Mouse (Mus musculus): ENCODE results near the gene Meaf6.

The Meaf6 gene

DNA sequence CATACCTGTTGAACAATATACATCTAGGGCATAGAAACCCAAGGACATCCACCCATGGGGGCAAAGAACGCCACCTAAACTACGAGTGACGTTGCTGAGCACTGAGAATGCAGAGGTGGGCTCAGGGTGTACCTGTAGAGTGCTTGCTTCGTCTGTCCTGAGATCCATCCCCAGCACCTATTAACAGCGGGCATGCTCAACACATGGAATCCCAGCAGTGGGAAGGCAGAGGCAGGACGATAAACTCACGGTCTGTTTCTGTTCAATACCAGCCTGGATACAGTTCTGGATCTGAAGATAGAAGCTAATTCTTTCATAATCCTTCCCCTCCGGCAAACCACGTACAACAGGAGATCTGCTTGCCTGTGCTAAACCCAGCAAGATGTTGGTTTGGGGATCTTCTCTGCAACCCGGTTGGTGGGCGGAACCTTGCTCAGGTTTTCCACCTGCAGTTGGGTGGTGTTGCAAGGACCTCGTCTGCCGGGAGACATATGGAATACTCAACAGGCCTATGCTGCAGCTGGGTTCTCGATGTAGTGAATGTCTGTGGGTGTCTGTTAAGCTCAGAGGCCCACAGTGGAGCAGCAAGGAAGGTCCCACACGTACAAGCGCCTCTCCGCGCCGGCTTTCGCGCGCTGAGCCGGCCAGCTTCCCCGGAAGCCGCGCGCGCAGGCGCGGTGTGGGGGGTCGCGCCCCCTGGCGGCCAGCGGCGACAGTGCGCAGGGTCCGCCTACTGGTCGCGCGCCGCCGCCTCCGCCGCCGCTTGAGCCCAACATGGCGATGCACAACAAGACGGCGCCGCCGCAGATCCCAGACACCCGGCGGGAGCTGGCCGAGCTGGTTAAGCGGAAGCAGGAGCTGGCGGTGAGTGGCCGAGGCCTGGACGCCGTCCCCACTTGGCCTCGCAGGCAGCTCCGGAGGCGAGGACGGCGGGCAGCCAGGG lies at the start of gene Meaf6:
Gene Meaf6, plus strand, starts transcription at position 732 of the 943 bp plus-strand sequence.
- peak; percentile 95 for DNase-seq

DNA sequence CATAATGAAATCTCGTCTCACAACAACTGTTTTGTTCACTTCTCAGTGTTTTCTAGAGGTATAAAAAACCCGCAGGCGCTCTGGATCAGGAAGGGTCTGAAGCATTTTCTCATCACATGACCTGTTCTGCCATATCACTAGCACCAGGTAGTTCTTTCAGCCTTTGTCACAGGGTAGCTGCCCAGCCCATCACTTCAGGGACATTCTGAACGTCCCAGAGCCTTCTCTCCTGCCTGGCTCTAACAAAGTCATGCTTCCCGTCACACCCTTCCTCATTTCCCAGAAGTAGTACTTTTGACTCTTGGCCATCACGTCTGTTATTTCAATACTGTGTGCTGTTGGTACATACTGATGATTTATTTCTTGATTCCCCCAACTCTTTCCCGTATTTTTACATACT lies 40.5 kb upstream of the Meaf6 start:
- DNase-seq = no peak

DNA sequence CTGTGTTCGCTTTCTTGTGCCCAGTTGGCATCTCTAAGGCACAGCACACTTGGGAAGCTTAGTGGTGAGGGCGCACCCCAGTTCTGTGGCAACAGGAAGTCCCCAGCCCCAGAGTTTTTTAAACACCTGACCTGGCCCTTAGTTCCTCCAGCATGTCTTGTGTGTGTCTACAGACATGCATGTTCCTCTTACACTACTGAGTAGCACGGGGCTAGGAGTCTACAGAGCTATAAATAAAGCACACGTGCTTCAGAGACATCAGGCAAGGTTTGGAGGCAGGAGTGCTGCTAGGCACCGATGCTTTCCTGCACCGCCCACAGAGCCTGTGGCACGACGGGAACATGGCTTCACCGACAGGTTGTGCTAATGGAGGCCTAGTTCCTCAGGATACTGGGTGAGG lies 29.5 kb upstream of the Meaf6 start:
- DNase-seq = no peak

DNA sequence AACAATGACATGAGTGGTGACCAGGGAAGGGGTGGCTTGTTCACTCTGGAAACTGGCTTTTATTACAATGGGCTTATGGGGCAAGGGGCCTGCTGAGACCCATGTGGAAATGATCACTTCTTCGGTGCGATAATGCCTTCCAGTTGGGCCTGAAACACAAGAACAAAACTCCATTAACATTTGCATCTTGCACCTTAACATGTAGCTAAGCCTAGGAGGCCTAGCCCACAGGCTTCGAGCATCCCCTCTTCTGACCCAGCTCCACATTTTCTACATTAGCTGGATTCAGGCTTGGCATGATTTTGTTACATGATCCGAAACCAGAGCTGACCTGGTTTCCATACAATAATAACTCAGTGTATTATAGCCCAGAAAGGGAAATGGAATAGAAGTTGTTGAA lies 28.5 kb upstream of the Meaf6 start:
- no peak for DNase-seq

DNA sequence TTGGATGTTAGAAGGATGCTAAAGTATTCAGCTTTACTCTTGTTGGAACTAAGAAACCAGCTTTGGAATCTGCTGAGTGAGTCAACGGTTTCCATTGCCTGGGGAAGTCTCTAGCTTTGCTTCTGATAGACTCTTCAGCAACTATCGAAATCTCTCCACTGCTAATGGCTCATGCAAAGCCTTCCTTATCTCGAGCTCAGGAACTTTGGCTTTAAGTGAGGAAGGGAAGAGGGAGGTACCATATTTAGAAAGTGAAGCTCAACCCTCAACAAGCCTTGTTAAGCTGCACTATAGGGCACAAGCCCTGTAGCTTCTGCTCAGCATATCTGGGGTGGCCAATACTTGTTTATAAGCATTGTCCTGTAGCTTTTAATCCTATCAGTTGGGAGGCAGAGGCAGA lies 27.7 kb upstream of the Meaf6 start:
- DNase-seq = no peak

DNA sequence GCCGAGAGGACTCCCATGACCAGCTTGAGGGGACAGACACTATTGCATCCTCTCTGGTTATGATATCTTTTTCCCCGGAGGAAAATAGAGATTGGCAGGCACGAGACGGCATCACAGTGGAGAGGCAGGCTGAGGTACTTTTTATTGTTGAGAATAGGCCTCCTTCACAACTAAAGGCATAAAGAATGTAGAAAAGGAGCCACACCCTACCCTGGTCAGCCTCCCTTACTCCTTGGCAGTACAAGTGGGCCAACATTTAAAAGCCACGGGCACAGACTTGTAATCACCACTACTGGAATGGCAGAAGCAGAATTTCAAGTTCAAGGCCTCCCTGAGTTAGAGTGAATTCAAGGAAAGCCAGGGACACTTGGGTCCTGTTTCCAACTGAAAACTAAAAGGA lies 26.9 kb upstream of the Meaf6 start:
- DNase-seq = no peak

DNA sequence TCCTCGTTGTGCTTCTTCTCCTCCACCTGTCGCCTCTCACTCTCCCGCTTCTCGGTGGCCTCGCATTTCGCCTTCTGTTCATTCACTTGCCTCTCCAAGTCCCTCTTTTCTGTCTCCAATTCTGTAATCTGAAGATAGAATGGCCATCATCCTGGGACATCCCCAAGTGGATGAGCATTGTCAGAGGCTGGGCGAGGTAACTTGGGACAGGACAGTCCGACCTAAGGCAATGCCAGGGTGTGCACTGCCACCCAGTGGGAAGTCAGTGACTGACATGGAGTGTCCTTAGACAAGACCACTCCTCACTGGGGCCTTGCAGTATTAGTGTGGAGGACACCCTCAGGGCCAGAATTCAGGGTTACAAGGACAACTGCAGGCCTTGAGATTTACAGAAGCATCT lies 25.9 kb upstream of the Meaf6 start:
- DNase-seq = peak; percentile 62

DNA sequence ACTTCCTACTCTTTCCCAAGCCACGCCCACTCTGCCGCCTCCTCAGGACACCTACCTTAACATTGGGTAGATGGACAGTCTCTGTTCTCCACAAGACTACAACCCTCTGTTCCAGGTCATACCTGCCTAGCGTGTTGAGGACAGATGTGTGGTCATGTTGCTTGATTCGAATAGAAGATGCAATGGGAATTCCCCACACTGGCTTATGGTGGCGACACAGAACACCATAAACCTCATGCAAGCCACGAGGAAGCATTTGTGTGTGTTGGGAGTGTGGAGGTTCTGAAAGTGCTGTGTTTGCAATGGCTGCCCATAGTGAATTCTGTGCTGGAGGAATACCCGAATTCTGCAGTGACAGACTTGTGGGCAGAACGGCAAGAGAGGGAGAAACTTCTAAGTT lies 21.1 kb upstream of the Meaf6 start:
- DNase-seq = no peak

DNA sequence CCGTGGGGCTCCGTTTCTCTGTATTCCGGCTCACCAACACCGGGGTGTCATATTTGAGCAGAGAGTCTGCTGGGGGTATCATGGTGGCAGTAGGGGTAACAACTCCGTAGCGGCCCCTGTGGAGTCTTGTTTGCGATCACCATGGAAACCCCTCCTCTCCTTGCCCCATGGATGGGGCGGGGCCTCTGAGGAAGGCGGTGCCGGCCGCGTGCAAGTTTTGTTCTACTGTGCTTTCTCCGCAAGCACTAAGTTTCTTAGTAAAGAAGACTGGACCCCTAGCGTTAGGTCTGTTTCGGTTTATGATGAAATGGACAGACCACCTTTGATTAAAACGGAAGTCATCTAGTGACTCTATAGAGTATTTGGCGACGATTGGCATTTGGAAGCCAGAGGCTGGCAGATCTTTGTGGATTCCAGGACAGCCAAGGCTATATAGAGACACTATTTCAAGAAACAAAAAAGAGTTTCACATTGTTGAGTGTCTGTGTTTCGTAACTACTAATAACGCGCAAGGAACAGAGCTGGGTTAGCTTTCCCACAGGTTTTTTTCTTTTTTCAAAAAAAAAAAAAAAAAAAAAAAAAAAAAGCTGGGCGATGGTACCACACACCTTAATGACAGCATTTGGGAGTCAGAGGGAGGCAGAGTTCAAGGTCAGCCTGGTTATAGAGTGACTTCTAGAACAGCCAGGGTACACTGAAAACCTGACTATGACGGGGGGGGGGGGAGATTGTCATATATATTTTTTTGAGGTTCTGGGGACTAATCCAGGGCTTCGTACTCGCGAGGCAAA lies 19.2 kb upstream of the Meaf6 start, which contains the start of gene Dnali1:
Gene Dnali1, minus strand, starts transcription at position 187 of the 791 bp plus-strand sequence.
- DNase-seq = peak; percentile 34

DNA sequence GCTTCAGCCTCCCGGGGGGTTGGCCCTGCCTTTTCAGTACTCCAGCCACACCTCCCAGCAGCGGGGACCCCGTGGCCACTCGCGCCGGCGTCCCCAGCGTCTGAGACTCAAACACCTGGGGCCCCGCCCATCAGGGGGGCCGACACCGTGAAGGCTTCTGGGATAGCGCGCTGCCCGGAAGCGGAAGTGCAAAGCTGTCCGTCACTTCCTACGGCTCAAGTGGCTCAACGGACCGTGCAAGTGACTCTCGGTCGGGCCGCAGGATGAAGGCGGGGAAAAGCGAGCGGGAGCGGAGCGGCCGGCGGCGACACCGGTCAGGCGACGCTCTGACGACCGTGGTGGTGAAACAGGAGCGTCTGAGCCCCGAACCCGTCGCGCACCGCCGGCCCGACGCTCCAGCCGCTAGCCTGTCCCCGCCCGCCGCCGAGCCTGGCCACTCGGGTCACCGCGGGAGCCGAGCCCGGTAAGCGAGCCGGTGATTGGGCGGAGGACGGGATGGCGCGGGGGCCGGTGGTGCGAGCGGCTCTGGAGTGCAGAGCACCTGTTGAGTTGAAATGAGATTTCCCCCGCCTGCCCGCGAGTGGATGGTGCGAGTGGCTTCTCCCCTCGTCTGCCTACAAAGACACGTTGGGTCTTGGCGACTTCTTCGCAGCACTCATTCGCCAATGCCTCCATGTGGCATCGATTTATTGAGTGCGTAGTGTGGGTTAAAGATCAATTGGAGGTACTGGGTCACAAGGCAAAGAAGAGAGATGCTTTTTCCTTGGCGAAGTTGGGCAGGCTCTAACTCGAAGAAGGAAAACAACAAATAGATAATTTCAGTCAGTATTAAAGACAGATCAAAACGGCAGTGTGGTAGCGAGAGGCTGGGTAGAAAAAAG lies 18.2 kb upstream of the Meaf6 start, which contains the start of gene Snip1:
Gene Snip1, plus strand, starts transcription at position 183 of the 881 bp plus-strand sequence.
- peak; percentile 87 for DNase-seq

DNA sequence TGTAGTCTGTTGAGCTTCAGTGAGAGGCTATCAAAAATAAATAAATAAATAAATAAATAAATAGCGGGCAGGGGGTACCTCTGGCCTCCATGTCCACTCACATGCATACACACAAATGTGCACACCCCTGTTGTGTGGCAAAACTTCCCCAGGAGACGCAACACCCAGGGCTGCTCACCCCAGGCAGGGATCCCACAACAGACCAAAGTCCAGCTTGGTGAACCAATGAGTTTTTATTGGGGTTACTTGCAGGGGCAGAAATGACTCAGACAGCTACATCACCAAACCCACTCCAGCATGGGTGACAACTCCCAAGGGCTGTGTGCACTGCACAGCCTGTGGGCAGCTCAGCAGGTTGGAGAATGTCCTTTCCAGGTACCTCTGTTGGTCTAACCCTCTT lies 7.2 kb upstream of the Meaf6 start:
- no peak for DNase-seq

DNA sequence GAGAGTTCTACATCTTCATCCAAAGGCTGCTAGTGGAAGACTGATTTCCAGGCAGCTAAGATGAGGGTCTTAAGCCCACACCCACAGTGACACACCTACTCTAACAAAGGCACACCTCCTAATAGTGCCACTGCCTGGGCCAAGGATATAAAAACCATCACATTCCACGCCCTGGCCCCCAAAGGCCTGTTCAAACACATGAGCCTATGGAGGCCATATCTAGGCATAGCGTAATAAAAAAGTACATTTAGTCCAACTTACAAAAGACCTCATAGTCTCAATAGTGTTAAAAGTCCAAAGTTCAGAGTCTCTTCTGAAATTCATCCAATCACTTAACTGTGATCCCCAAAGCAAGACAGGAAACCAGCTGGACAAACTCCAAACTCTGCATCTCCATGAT lies 6.2 kb upstream of the Meaf6 start:
- DNase-seq = no peak

DNA sequence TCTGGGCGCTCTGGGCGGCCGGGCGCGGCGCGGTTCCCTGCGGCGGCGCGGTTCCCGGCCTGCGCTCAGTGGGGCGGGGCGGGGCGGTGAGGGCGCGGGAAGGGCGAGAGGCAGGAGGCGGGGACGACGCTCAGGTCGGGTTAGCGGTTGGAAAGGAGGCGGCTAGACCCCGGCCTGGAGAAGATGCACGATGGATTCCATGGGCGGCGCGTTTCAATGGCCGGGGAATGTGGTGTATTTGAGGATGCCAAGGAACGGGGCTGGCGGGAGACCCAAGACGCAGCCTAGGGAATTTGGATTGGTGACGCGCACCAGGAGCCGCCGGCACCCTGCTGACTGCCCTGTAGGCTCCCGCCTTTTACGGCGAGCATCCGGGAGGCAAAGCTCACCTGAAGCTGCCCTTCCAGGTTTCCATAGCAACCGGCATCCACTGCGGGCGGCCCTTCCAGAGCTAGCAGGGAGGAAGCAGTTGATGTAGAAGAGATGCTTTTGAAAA lies 460 bp downstream of the Meaf6 start:
- no peak for DNase-seq

DNA sequence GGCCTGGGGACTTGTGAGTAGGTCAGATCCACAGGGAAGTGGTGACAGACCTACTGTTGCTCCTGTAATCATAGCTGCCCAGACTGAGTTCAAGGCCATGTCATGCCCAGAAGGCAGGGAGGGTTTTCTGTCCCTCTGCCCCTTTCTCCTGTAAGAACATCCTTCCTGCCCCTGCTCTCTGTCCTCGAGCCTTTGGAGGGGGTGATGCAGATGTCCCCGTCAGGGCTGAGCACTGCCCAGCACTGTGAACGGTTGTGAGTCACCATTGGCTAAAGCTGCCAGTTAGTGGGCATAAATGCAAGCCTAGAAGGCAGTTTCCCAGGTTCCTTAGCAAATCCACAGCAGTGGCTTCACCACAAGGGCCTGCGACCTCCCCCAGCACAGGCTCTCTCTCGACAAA lies 8.1 kb downstream of the Meaf6 start:
- DNase-seq = no peak

DNA sequence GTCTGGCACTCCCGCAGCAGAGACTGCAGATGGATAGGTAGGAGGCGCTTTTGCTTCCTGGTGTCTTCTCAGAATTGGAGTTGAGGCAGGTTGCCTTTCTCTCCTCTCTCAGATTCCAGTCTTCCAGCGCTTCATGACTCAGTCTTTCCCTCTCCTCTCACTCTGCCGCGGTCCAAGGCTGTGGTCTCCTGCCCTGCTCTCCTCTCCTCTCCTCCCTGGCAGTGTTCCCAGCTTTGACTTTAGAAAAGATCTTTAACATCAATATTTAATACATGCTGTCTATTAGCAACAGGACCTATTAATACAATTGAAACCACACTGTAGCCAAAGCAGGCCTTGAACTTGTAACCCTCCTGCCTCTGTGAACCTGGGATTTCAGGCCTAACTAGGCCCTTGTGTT lies 11.1 kb downstream of the Meaf6 start:
- DNase-seq = no peak

DNA sequence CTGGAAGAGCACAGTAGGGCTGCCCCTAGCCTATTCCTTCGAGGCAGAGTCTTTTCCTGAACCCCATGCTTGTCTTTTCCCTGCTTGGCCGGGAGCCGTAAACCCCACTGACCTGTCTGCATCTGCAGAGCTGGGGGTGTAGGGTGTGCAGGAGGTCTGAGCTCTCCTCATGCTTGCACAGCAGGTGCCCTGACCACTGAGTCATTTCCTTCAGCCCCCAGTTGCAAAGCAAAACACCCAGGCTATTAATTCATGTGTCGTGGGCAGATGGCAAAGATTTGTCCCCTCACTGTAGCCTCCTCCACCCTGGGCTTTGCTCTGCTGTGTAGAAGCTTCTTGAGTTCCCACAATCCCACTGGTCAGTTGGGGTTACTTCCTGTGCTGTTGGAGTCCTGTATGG lies 12.5 kb downstream of the Meaf6 start:
- no peak for DNase-seq

DNA sequence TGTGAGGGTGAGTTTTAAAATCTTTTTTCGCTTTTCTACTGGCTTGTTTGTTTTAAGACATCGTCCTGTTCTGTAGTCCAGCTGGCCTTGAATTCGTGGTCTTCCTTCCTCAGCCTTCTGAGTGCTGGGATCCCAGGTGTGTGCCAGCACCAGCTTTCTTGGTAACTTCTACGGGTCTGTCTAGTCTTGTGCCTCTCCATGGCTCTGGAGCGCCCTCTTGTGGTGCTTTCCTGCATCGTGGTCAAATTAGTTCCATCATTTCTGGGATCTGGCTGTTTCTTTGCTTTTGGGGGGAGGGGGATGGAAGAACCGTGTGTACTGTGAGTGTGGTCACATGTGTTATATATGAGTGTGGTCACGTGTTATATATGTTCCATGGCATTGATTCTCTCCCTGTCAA lies 14.5 kb downstream of the Meaf6 start:
- DNase-seq = peak; percentile 95

DNA sequence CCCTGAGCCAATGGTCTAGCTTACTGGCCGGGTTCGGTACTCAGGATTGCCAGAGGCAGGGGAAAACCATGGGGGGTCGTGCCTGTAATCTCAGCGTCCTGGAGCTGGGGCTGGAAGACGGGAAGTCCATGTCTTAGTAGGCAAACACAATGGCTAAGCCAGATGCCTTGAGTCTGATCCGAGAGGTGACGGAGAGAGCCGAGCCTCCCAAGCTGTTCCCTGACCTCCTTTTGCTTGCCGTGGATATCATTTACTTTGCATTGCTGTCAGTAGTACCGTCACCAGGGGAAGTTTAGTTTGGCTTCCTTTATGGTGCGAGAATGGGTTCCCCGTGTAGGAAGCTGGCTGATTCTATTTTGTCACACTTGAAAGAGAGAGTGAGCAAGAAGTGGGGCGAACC lies 16.4 kb downstream of the Meaf6 start:
- DNase-seq = no peak

DNA sequence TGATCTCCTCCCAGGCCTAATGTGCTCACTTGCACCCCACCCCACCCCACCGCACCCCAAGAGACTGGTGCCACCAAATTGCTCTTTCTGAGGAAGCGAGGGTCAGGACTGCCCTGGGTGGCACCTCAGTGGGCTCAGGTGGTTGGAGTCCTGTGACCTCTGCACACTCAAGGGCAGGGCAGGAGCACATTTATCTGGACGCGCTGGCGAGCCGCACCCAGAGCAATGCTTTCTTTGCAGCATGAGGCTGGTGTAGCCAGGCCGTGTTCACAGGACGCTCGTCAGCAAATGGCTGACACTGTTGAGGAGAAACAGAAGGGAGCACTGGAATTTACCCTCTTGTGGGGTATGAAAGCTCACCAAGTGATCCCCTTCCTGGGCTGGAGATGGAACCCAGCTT lies 20.4 kb downstream of the Meaf6 start:
- DNase-seq = no peak

DNA sequence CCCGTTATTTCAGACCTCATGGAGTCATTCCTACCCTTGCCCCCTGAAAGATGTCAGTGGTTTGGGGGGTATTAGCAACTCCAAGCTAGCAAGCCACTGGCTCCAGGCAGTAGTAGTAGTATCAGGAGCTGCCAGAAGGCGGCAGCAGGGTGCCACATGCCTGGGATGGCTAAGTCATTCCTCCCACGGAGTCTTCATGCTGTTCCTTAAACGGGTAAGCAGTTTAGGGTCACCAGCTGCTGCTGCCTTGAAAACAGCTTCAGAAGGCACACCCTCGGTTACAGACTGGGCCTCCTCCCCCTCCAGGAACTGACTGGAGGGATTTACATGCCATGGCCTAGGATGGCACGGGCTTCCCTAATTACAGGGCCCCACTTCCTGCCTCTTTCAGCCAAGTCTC lies 29.7 kb downstream of the Meaf6 start:
- DNase-seq = peak; percentile 93

DNA sequence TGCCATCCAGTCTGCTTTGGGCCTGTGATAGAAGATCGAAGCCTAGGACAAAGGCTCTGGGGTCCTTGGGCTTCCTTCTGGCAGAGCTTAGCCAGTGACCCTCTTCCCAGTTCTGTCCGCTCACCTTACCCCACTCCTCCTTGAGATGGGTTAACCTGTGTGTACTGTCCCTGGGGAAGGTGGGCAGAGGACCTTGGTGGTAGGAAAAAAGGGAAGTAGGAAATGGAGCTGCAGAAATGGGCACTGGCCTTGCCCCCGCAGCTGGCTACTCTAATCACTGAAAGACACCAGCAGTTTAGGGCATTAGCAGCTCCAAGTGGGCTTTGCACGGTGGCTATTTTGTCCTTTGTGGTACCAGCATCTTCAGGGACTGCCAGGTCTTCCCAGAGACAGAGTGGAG lies 30.1 kb downstream of the Meaf6 start:
- no peak for DNase-seq

DNA sequence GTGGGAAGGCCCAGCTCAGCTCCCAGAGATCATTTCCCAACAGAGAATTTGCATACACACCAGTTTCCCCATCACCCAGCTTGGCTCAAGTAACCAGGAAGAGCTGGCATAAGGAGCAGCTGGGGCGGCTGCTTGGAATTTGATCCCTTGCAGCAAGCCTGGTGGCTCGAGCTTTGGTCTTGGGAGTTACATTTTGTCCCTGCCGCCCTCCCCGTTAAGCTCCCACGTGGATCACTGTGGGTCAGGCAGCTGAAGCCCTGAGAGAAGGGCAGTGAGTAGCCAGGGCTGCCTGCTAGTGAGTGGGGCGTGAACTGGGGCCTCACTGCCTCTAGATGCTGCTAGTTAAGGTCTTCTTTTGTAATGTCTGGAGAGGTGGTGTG lies 30.8 kb downstream of the Meaf6 start:
- DNase-seq = no peak
